12 mouse cellular contexts compared by ENCODE assay signal in genomic region chr1:75502945-75503650, GRCm38 (mm10). TPM values are rescaled to one million over a fixed set of nuclear protein-coding genes. Genes with fewer than 3 reads are reported as not detected.
DNase-seq lines count a peak whose midpoint lies in the region; ATAC-seq and TF ChIP-seq lines count a peak whose summit lies in the region.
"Had no signal": no experiment of that assay in that cellular context is flagged by ENCODE, and none has a peak within 500 bp of the region (broad histone marks: within the 10 kb centered on the region; RNA-seq: fewer than 3 reads in every experiment).

No protein-coding gene starts in this region.

- no peaks in the 10 kb centered on the region for H3K27me3 ChIP-seq in heart, embryonic 13.5 days (replicated peaks)
- H3K27me3 ChIP-seq in heart, adult 2 months (ENCODE audit: control insufficient read depth, insufficient read depth, low read length): no peaks in the 10 kb centered on the region
- H3K27me3 ChIP-seq in lung, embryonic 14.5 days (ENCODE audit: insufficient read depth, low read length): no peaks in the 10 kb centered on the region
- H3K27me3 ChIP-seq in embryonic facial prominence, embryonic 14.5 days (replicated peaks; ENCODE audit: control insufficient read depth, insufficient read depth, low read length): no peaks in the 10 kb centered on the region
- H3K27me3 ChIP-seq in myocyte (ENCODE audit: control insufficient read depth, insufficient read depth, insufficient read length): no peaks in the 10 kb centered on the region

- H3K79me2 ChIP-seq in heart, adult 2 months (replicated peaks; ENCODE audit: control insufficient read depth, insufficient read depth, low read length): no peaks in the 10 kb centered on the region; the same call in 1 of the 2 replicates
- no peaks in the 10 kb centered on the region for H3K79me2 ChIP-seq in myocyte (ENCODE audit: control insufficient read depth, insufficient read depth)

- TF ChIP-seq EP300 in heart, adult 2 months (IDR thresholded peaks at IDR 0.05; ENCODE audit: insufficient read depth, low read depth, low read length): no peak

- peaks cover 69% of the 10 kb centered on the region for H3K36me3 ChIP-seq in heart, embryonic 13.5 days
- no peaks in the 10 kb centered on the region for H3K36me3 ChIP-seq in heart, adult 2 months (ENCODE audit: control insufficient read depth, insufficient read depth, low read length)
- H3K36me3 ChIP-seq in lung, embryonic 14.5 days (ENCODE audit: insufficient read depth): peaks cover 65% of the 10 kb centered on the region
- peaks cover 56% of the 10 kb centered on the region for H3K36me3 ChIP-seq in embryonic facial prominence, embryonic 14.5 days (ENCODE audit: control insufficient read depth, insufficient read depth, low read length)
- H3K36me3 ChIP-seq in myocyte (ENCODE audit: control insufficient read depth, insufficient read depth): peaks cover 4% of the 10 kb centered on the region

- H3K4me3 ChIP-seq in heart, embryonic 13.5 days: peak overlapping the region; percentile 97
- H3K4me3 ChIP-seq in heart, adult 2 months: no peak overlapping the region
- no peak overlapping the region for H3K4me3 ChIP-seq in lung, embryonic 14.5 days (ENCODE audit: low read depth, low read length)
- no peak overlapping the region for H3K4me3 ChIP-seq in embryonic facial prominence, embryonic 14.5 days (ENCODE audit: low read depth, low read length)
- no peak overlapping the region for H3K4me3 ChIP-seq in myocyte
- H3K4me3 ChIP-seq: forebrain, embryonic 13.5 days; liver, embryonic 13.5 days had no signal

- no peak for TF ChIP-seq CTCF in heart, adult 2 months (IDR thresholded peaks at IDR 0.05)
- TF ChIP-seq CTCF in lung, embryonic 14.5 days (IDR thresholded peaks at IDR 0.05; ENCODE audit: low read depth): no peak

- intact Hi-C loops in heart, adult 2 months (cut with DNase I): no loop called here

- H3K9ac ChIP-seq in heart, embryonic 13.5 days: peak overlapping the region; percentile 100
- H3K9ac ChIP-seq in heart, adult 2 months (ENCODE audit: low read depth, low read length): no peak overlapping the region
- no peak overlapping the region for H3K9ac ChIP-seq in lung, embryonic 14.5 days
- no peak overlapping the region for H3K9ac ChIP-seq in embryonic facial prominence, embryonic 14.5 days (ENCODE audit: low read depth, low read length)
- H3K9ac ChIP-seq: forebrain, embryonic 13.5 days; liver, embryonic 13.5 days had no signal

- no peak for DNase-seq in heart, adult 2 months
- no peak for DNase-seq in lung, embryonic 14.5 days
- no peak for DNase-seq in lung, postnatal 25 days (ENCODE audit: low spot score)
- no peak for DNase-seq in embryonic facial prominence, embryonic 14.5 days (ENCODE audit: low spot score)
- DNase-seq in frontal cortex, postnatal 10 days (ENCODE audit: low spot score in 2 of 2): no peak
- DNase-seq: gastrocnemius, postnatal 10 days; liver, embryonic 13.5 days; thymus, postnatal 36 days had no signal

- peaks cover 41% of the 10 kb centered on the region for H3K4me1 ChIP-seq in heart, embryonic 13.5 days
- peaks cover 2% of the 10 kb centered on the region; the same call in 1 of the 2 replicates for H3K4me1 ChIP-seq in heart, adult 2 months (ENCODE audit: control insufficient read depth, insufficient read depth, low read length)
- H3K4me1 ChIP-seq in lung, embryonic 14.5 days (ENCODE audit: insufficient read depth): peaks cover 16% of the 10 kb centered on the region
- peaks cover 24% of the 10 kb centered on the region for H3K4me1 ChIP-seq in embryonic facial prominence, embryonic 14.5 days (ENCODE audit: control insufficient read depth, insufficient read depth, low read length)

- TF ChIP-seq POLR2A in heart, adult 2 months (IDR thresholded peaks at IDR 0.05; ENCODE audit: insufficient read depth, low read depth, low read length): no peak
- no peak for TF ChIP-seq POLR2A in myocyte (IDR thresholded peaks at IDR 0.05; ENCODE audit: insufficient read length, low read depth)

- 71% methylated on average over 25 of the region's 25 CpGs for WGBS in heart, embryonic 13.5 days
- WGBS in heart, adult 2 months: 82% methylated on average over 25 of the region's 25 CpGs
- WGBS in lung, embryonic 14.5 days: 85% methylated on average over 24 of the region's 25 CpGs
- 88% methylated on average over 22 of the region's 25 CpGs for WGBS in embryonic facial prominence, embryonic 14.5 days

- H3K27ac ChIP-seq in heart, embryonic 13.5 days (replicated peaks): no peak overlapping the region
- H3K27ac ChIP-seq in heart, adult 2 months: no peak overlapping the region
- H3K27ac ChIP-seq in lung, embryonic 14.5 days (ENCODE audit: low read depth): no peak overlapping the region
- no peak overlapping the region for H3K27ac ChIP-seq in embryonic facial prominence, embryonic 14.5 days (replicated peaks; ENCODE audit: low read depth, low read length)
- H3K27ac ChIP-seq: forebrain, embryonic 13.5 days; liver, embryonic 13.5 days had no signal

- no peak overlapping the region for H3ac ChIP-seq in myocyte (ENCODE audit: control insufficient read depth, insufficient read length)

- ATAC-seq in heart, embryonic 13.5 days (ENCODE audit: extremely low read depth, insufficient number of reproducible peaks, low FRiP score, low TSS enrichment): no peak
- ATAC-seq in lung, embryonic 14.5 days (ENCODE audit: insufficient read depth): no peak
- no peak for ATAC-seq in embryonic facial prominence, embryonic 14.5 days (ENCODE audit: low read depth)
- ATAC-seq: forebrain, embryonic 13.5 days; inflammation-experienced regulatory T-cells, adult 6 months had no signal

- H3K4me2 ChIP-seq in heart, embryonic 13.5 days: peak overlapping the region; percentile 91
- peak overlapping the region; percentile 95 for H3K4me2 ChIP-seq in lung, embryonic 14.5 days
- peak overlapping the region; percentile 96 for H3K4me2 ChIP-seq in embryonic facial prominence, embryonic 14.5 days (ENCODE audit: low read depth, low read length)
- peak overlapping the region; percentile 2 for H3K4me2 ChIP-seq in myocyte (ENCODE audit: low read depth)
- H3K4me2 ChIP-seq: forebrain, embryonic 13.5 days; liver, embryonic 13.5 days had no signal

- H3K9me3 ChIP-seq in heart, embryonic 13.5 days: no peaks in the 10 kb centered on the region
- no peaks in the 10 kb centered on the region for H3K9me3 ChIP-seq in lung, embryonic 14.5 days (ENCODE audit: low read depth, low read length)
- no peaks in the 10 kb centered on the region for H3K9me3 ChIP-seq in embryonic facial prominence, embryonic 14.5 days (ENCODE audit: control insufficient read depth, low read length)
- H3K9me3 ChIP-seq: forebrain, embryonic 13.5 days; liver, embryonic 13.5 days had no signal

TF ChIP-seq in myocyte, 11 proteins besides CTCF, POLR2A, EP300 and RAD21:
- no peak for TF ChIP-seq TCF12 (IDR thresholded peaks at IDR 0.05; ENCODE audit: insufficient read depth, poor library complexity, severe bottlenecking)
- no peak for TF ChIP-seq CEBPB (IDR thresholded peaks at IDR 0.05; ENCODE audit: insufficient read depth, poor library complexity, severe bottlenecking)
- TF ChIP-seq TCF3 (IDR thresholded peaks at IDR 0.05; ENCODE audit: insufficient read length, low read depth): no peak
- no peak for TF ChIP-seq REST (IDR thresholded peaks at IDR 0.05; ENCODE audit: insufficient read depth, insufficient read length)
- TF ChIP-seq MYOD1 (IDR thresholded peaks at IDR 0.05; ENCODE audit: control insufficient read depth in 1 of 3, insufficient read length in 2 of 3, low read depth in 2 of 3): no peak
- TF ChIP-seq MAX (IDR thresholded peaks at IDR 0.05; ENCODE audit: low read depth): no peak
- TF ChIP-seq SRF (IDR thresholded peaks at IDR 0.05; ENCODE audit: control insufficient read depth, insufficient read length, low read depth): no peak

RNA-seq across cellular contexts. Expression of gene Obsl1, which starts 3.2 kb away (rescaled TPM):
- 91.0 and 93.0 TPM in 2 replicates for polyA plus RNA-seq in heart, embryonic 13.5 days (2015; fragmentation: Nextera tagmentation; extraction: Ambion mirVana)
- 100 to 1,000 TPM; 117 to 131 TPM for total RNA-seq in heart, adult 2 months (2021)
- polyA plus RNA-seq in heart, adult 2 months (2012; rRNA removed): 87.8 and 119 TPM in 2 replicates
- 83.9 and 93.3 TPM in 2 replicates for polyA plus RNA-seq in lung, embryonic 14.5 days (2014; fragmentation: Nextera tagmentation; extraction: Ambion mirVana)
- polyA plus RNA-seq in embryonic facial prominence, embryonic 14.5 days (2014; fragmentation: Nextera tagmentation; extraction: Ambion mirVana): 98.7 and 102 TPM in 2 replicates
- 148 TPM for polyA plus RNA-seq in myocyte (2012; fragmentation: generic; extraction: Trizol)
- polyA plus RNA-seq: inflammation-experienced regulatory T-cells, adult 6 months had no signal

RNA-seq across cellular contexts. Expression of gene Inha, which starts 3.8 kb away (rescaled TPM):
- polyA plus RNA-seq in heart, embryonic 13.5 days (2015; fragmentation: Nextera tagmentation; extraction: Ambion mirVana): 5.5 and 6.0 TPM in 2 replicates
- 1 to 10 TPM; 4.1 to 4.3 TPM for total RNA-seq in heart, adult 2 months (2021)
- 17.0 and 20.4 TPM in 2 replicates for polyA plus RNA-seq in heart, adult 2 months (2012; rRNA removed)
- polyA plus RNA-seq in lung, embryonic 14.5 days (2014; fragmentation: Nextera tagmentation; extraction: Ambion mirVana): 1.7 and 2.1 TPM in 2 replicates
- 5.9 and 9.7 TPM in 2 replicates for polyA plus RNA-seq in embryonic facial prominence, embryonic 14.5 days (2014; fragmentation: Nextera tagmentation; extraction: Ambion mirVana)
- 4.7 TPM for polyA plus RNA-seq in myocyte (2012; fragmentation: generic; extraction: Trizol)
- polyA plus RNA-seq: inflammation-experienced regulatory T-cells, adult 6 months had no signal

RNA-seq across cellular contexts. Expression of gene Stk11ip, which starts 18.2 kb away (rescaled TPM):
- 11.3 and 12.6 TPM in 2 replicates for polyA plus RNA-seq in heart, embryonic 13.5 days (2015; fragmentation: Nextera tagmentation; extraction: Ambion mirVana)
- total RNA-seq in heart, adult 2 months (2021): 1 to 10 TPM; 7.3 to 7.7 TPM
- 12.9 and 19.8 TPM in 2 replicates for polyA plus RNA-seq in heart, adult 2 months (2012; rRNA removed)
- 18.5 and 19.0 TPM in 2 replicates for polyA plus RNA-seq in lung, embryonic 14.5 days (2014; fragmentation: Nextera tagmentation; extraction: Ambion mirVana)
- 13.1 and 15.3 TPM in 2 replicates for polyA plus RNA-seq in embryonic facial prominence, embryonic 14.5 days (2014; fragmentation: Nextera tagmentation; extraction: Ambion mirVana)
- polyA plus RNA-seq in myocyte (2012; fragmentation: generic; extraction: Trizol): 33.3 TPM

RNA-seq across cellular contexts. Expression of gene Tmem198, which starts 23.8 kb away (rescaled TPM):
- polyA plus RNA-seq in heart, embryonic 13.5 days (2015; fragmentation: Nextera tagmentation; extraction: Ambion mirVana): 0.43 and 0.49 TPM in 2 replicates
- under 1 TPM; 0.21 to 0.66 TPM for total RNA-seq in heart, adult 2 months (2021)
- 0.39 and 0.73 TPM in 2 replicates for polyA plus RNA-seq in heart, adult 2 months (2012; rRNA removed)
- 0.26 and 0.72 TPM in 2 replicates for polyA plus RNA-seq in lung, embryonic 14.5 days (2014; fragmentation: Nextera tagmentation; extraction: Ambion mirVana)
- polyA plus RNA-seq in embryonic facial prominence, embryonic 14.5 days (2014; fragmentation: Nextera tagmentation; extraction: Ambion mirVana): 1.3 and 1.6 TPM in 2 replicates
- polyA plus RNA-seq in myocyte (2012; fragmentation: generic; extraction: Trizol): 0.78 TPM

RNA-seq across cellular contexts. Expression of gene Chpf, which starts 24.0 kb away (rescaled TPM):
- polyA plus RNA-seq in heart, embryonic 13.5 days (2015; fragmentation: Nextera tagmentation; extraction: Ambion mirVana): 26.0 and 28.6 TPM in 2 replicates
- total RNA-seq in heart, adult 2 months (2021): 10 to 100 TPM; 23.2 to 25.0 TPM
- polyA plus RNA-seq in heart, adult 2 months (2012; rRNA removed): 26.9 and 37.8 TPM in 2 replicates
- polyA plus RNA-seq in lung, embryonic 14.5 days (2014; fragmentation: Nextera tagmentation; extraction: Ambion mirVana): 32.8 and 35.1 TPM in 2 replicates
- polyA plus RNA-seq in embryonic facial prominence, embryonic 14.5 days (2014; fragmentation: Nextera tagmentation; extraction: Ambion mirVana): 65.1 and 66.0 TPM in 2 replicates
- polyA plus RNA-seq in myocyte (2012; fragmentation: generic; extraction: Trizol): 52.1 TPM

Comparison
In these comparisons a context has a peak if more than half of its experiments do, and no peak if none do; other contexts are left out.
1. H3K4me2 ChIP-seq: peak in every context shown above with its lines; median percentile 96 in embryonic facial prominence, embryonic 14.5 days; 95 in lung, embryonic 14.5 days; 91 in heart, embryonic 13.5 days; 2 in myocyte.